Mouse (Mus musculus): Measurements from ENCODE around the gene Elk4. TPM values are rescaled to one million over a fixed set of nuclear protein-coding genes. Genes with fewer than 3 reads are reported as not detected.

Gene Elk4
- total RNA-seq, 4 experiments from 2014 or later = 80.0 to 96.0 (median 85.7) TPM

- no peak for DNase-seq (ENCODE audit: low spot score in 2 of 2)
Measured at GRCm38 (mm10) chr1:132012861-132013260, 5.5 kb downstream of the Elk4 start.

- no peak for DNase-seq (ENCODE audit: low spot score in 2 of 2)
Measured at GRCm38 (mm10) chr1:132014800-132015199, 7.4 kb downstream of the Elk4 start.

- DNase-seq (ENCODE audit: low spot score in 2 of 2) = no peak
Measured at GRCm38 (mm10) chr1:132016691-132017090, 9.3 kb downstream of the Elk4 start.

- no peak for DNase-seq (ENCODE audit: low spot score in 2 of 2)
Measured at GRCm38 (mm10) chr1:132019876-132020275, 12.5 kb downstream of the Elk4 start.

- no peak for DNase-seq (ENCODE audit: low spot score in 2 of 2)
Measured at GRCm38 (mm10) chr1:132022107-132022506, 14.7 kb downstream of the Elk4 start.

GRCm38 (mm10) chr1:132026925-132027646, 19.7 kb downstream of the Elk4 start:
- no peak for DNase-seq (ENCODE audit: low spot score in 2 of 2)

- DNase-seq (ENCODE audit: low spot score in 2 of 2) = no peak
Measured at GRCm38 (mm10) chr1:132027978-132028377, 20.6 kb downstream of the Elk4 start.

GRCm38 (mm10) chr1:132028413-132028812, 21.0 kb downstream of the Elk4 start:
- no peak for DNase-seq (ENCODE audit: low spot score in 2 of 2)

GRCm38 (mm10) chr1:132030574-132030973, 23.2 kb downstream of the Elk4 start:
- no peak for DNase-seq (ENCODE audit: low spot score in 2 of 2)

- no peak for DNase-seq (ENCODE audit: low spot score in 2 of 2)
Measured at GRCm38 (mm10) chr1:132032172-132032571, 24.8 kb downstream of the Elk4 start.

GRCm38 (mm10) chr1:132037746-132038145, 30.3 kb downstream of the Elk4 start:
- no peak for DNase-seq (ENCODE audit: low spot score in 2 of 2)

GRCm38 (mm10) chr1:132038753-132039152, 31.3 kb downstream of the Elk4 start:
- DNase-seq (ENCODE audit: low spot score in 2 of 2) = no peak

GRCm38 (mm10) chr1:132040201-132040621, 32.8 kb downstream of the Elk4 start:
- DNase-seq (ENCODE audit: low spot score in 2 of 2) = no peak

GRCm38 (mm10) chr1:132043759-132044158, 36.4 kb downstream of the Elk4 start:
- no peak for DNase-seq (ENCODE audit: low spot score in 2 of 2)

- peak; percentile 41 to 46 for DNase-seq (ENCODE audit: low spot score in 2 of 2)
Measured at GRCm38 (mm10) chr1:132046143-132046735, 38.8 kb downstream of the Elk4 start.

GRCm38 (mm10) chr1:132051746-132052145, 44.3 kb downstream of the Elk4 start:
- peak in 1 of 2 experiments; percentile 54 for DNase-seq (ENCODE audit: low spot score in 2 of 2)

- no peak for DNase-seq (ENCODE audit: low spot score in 2 of 2)
Measured at GRCm38 (mm10) chr1:132054387-132054786, 47.0 kb downstream of the Elk4 start.

- no peak for DNase-seq (ENCODE audit: low spot score in 2 of 2)
Measured at GRCm38 (mm10) chr1:132055054-132055664, 47.8 kb downstream of the Elk4 start.

- DNase-seq (ENCODE audit: low spot score in 2 of 2) = no peak
Measured at GRCm38 (mm10) chr1:132058558-132058957, 51.2 kb downstream of the Elk4 start.

GRCm38 (mm10) chr1:132060036-132060769, 52.8 kb downstream of the Elk4 start:
- DNase-seq (ENCODE audit: low spot score in 2 of 2) = no peak

- DNase-seq (ENCODE audit: low spot score in 2 of 2) = peak in 1 of 2 experiments; percentile 22
Measured at GRCm38 (mm10) chr1:132061750-132062541, 54.5 kb downstream of the Elk4 start.

Data from gastrocnemius, adult 8-10 months (tissue).